Mouse (Mus musculus): ENCODE data around the gene Taar3. TPM values are rescaled to one million over a fixed set of nuclear protein-coding genes. Genes with fewer than 3 reads are reported as not detected.

Gene Taar3
- polyA plus RNA-seq, 1 experiment = not detected

DNA sequence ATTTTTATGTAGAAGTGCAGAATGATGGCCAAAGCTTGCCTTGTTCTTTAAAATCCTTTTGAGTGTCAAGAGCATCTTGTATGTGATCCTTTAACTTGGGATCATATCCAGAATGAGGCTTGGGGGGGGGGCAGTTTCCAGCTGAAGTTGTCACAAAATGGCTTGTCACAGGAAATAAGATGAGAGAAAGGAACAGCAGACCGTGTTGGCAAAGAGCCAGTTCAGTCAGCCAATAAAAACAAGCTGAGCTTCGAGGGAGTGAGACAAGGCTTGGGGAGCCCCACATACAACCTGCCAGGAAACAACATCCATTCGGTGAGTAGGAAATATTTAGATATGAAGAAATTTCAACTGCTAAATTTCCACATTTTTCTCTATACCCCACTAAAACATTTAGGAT lies 14.1 kb downstream of the Taar3 start:
- no peak overlapping the region for H3K4me3 ChIP-seq
- no peak overlapping the region for H3K4me2 ChIP-seq (ENCODE audit: low read depth)
- H3ac ChIP-seq (ENCODE audit: control insufficient read depth, insufficient read length) = no peak overlapping the region
- peaks cover 5% of the 10 kb centered on the region for H3K27me3 ChIP-seq (ENCODE audit: control insufficient read depth, insufficient read depth, insufficient read length)
- TF ChIP-seq POLR2AphosphoS2 (IDR thresholded peaks at IDR 0.05; ENCODE audit: insufficient read length, low read depth) = no peak
- TF ChIP-seq MAX (IDR thresholded peaks at IDR 0.05; ENCODE audit: low read depth) = no peak
- no peak for TF ChIP-seq REST (IDR thresholded peaks at IDR 0.05; ENCODE audit: insufficient read depth, insufficient read length)
- TF ChIP-seq MYOG (IDR thresholded peaks at IDR 0.05; ENCODE audit: control insufficient read depth in 1 of 3, insufficient read depth in 1 of 3, insufficient read length in 2 of 3, low read depth in 2 of 3) = no peak
- no peak for TF ChIP-seq POLR2A (IDR thresholded peaks at IDR 0.05; ENCODE audit: insufficient read length, low read depth)
- TF ChIP-seq TCF12 (IDR thresholded peaks at IDR 0.05; ENCODE audit: insufficient read depth, poor library complexity, severe bottlenecking) = no peak
- no peak for TF ChIP-seq USF1 (IDR thresholded peaks at IDR 0.05; ENCODE audit: low read depth)
- TF ChIP-seq MYOD1 (IDR thresholded peaks at IDR 0.05; ENCODE audit: control insufficient read depth in 1 of 3, insufficient read length in 2 of 3, low read depth in 2 of 3) = no peak
- no peak for TF ChIP-seq CEBPB (IDR thresholded peaks at IDR 0.05; ENCODE audit: insufficient read depth, poor library complexity, severe bottlenecking)
- TF ChIP-seq SRF (IDR thresholded peaks at IDR 0.05; ENCODE audit: control insufficient read depth, insufficient read length, low read depth) = no peak
- TF ChIP-seq TCF3 (IDR thresholded peaks at IDR 0.05; ENCODE audit: insufficient read length, low read depth) = no peak
- no peaks in the 10 kb centered on the region for H3K36me3 ChIP-seq (ENCODE audit: control insufficient read depth, insufficient read depth)
- no peaks in the 10 kb centered on the region for H3K79me2 ChIP-seq (ENCODE audit: control insufficient read depth, insufficient read depth)

- no peak for TF ChIP-seq TCF12 (IDR thresholded peaks at IDR 0.05; ENCODE audit: insufficient read depth, poor library complexity, severe bottlenecking)
- no peak for TF ChIP-seq MYOD1 (IDR thresholded peaks at IDR 0.05; ENCODE audit: control insufficient read depth in 1 of 3, insufficient read length in 2 of 3, low read depth in 2 of 3)
- no peak for TF ChIP-seq REST (IDR thresholded peaks at IDR 0.05; ENCODE audit: insufficient read depth, insufficient read length)
- no peak for TF ChIP-seq TCF3 (IDR thresholded peaks at IDR 0.05; ENCODE audit: insufficient read length, low read depth)
- H3K79me2 ChIP-seq (ENCODE audit: control insufficient read depth, insufficient read depth) = no peaks in the 10 kb centered on the region
- no peak overlapping the region for H3K4me3 ChIP-seq
- no peak overlapping the region for H3K4me2 ChIP-seq (ENCODE audit: low read depth)
- peaks cover 5% of the 10 kb centered on the region for H3K27me3 ChIP-seq (ENCODE audit: control insufficient read depth, insufficient read depth, insufficient read length)
- no peaks in the 10 kb centered on the region for H3K36me3 ChIP-seq (ENCODE audit: control insufficient read depth, insufficient read depth)
- no peak overlapping the region for H3ac ChIP-seq (ENCODE audit: control insufficient read depth, insufficient read length)
Observed at GRCm38 (mm10) chr10:23964921-23965610, 15.7 kb downstream of the Taar3 start.

GRCm38 (mm10) chr10:23970656-23971165 lies 21.4 kb downstream of the Taar3 start, which contains the start of gene Taar5:
Taar5 (plus strand) TSS chr10:23970706.
- no peaks in the 10 kb centered on the region for H3K36me3 ChIP-seq (ENCODE audit: control insufficient read depth, insufficient read depth)
- no peak within 1 kb of the TSS for H3K4me2 ChIP-seq (ENCODE audit: low read depth)
- H3K4me3 ChIP-seq = no peak within 1 kb of the TSS
- TF ChIP-seq USF1 (IDR thresholded peaks at IDR 0.05; ENCODE audit: low read depth) (no peak), MYOD1 (IDR thresholded peaks at IDR 0.05; ENCODE audit: control insufficient read depth in 1 of 3, insufficient read length in 2 of 3, low read depth in 2 of 3) (no peak), CEBPB (IDR thresholded peaks at IDR 0.05; ENCODE audit: insufficient read depth, poor library complexity, severe bottlenecking) (no peak), MYOG (IDR thresholded peaks at IDR 0.05; ENCODE audit: control insufficient read depth in 1 of 3, insufficient read depth in 1 of 3, insufficient read length in 2 of 3, low read depth in 2 of 3) (no peak), TCF3 (IDR thresholded peaks at IDR 0.05; ENCODE audit: insufficient read length, low read depth) (no peak), SRF (IDR thresholded peaks at IDR 0.05; ENCODE audit: control insufficient read depth, insufficient read length, low read depth) (no peak), REST (IDR thresholded peaks at IDR 0.05; ENCODE audit: insufficient read depth, insufficient read length) (no peak), E2F4 (IDR thresholded peaks at IDR 0.05; ENCODE audit: insufficient read depth) (no peak), POLR2A (IDR thresholded peaks at IDR 0.05; ENCODE audit: insufficient read length, low read depth) (no peak), POLR2AphosphoS2 (IDR thresholded peaks at IDR 0.05; ENCODE audit: insufficient read length, low read depth) (no peak), MAX (IDR thresholded peaks at IDR 0.05; ENCODE audit: low read depth) (no peak), TCF12 (IDR thresholded peaks at IDR 0.05; ENCODE audit: insufficient read depth, poor library complexity, severe bottlenecking) (no peak)
- H3K27me3 ChIP-seq (ENCODE audit: control insufficient read depth, insufficient read depth, insufficient read length) = peaks cover 9% of the 10 kb centered on the region
- H3ac ChIP-seq (ENCODE audit: control insufficient read depth, insufficient read length) = no peak within 1 kb of the TSS
- no peaks in the 10 kb centered on the region for H3K79me2 ChIP-seq (ENCODE audit: control insufficient read depth, insufficient read depth)

GRCm38 (mm10) chr10:23971256-23971655 lies 21.9 kb downstream of the Taar3 start:
- Histone ChIP-seq H3K4me2 (ENCODE audit: low read depth) (no peak overlapping the region), H3K79me2 (ENCODE audit: control insufficient read depth, insufficient read depth) (no peaks in the 10 kb centered on the region), H3K4me3 (no peak overlapping the region), H3ac (ENCODE audit: control insufficient read depth, insufficient read length) (no peak overlapping the region), H3K36me3 (ENCODE audit: control insufficient read depth, insufficient read depth) (no peaks in the 10 kb centered on the region), H3K27me3 (ENCODE audit: control insufficient read depth, insufficient read depth, insufficient read length) (peaks cover 9% of the 10 kb centered on the region)
- TF ChIP-seq E2F4 (IDR thresholded peaks at IDR 0.05; ENCODE audit: insufficient read depth) (no peak), MAX (IDR thresholded peaks at IDR 0.05; ENCODE audit: low read depth) (no peak), POLR2A (IDR thresholded peaks at IDR 0.05; ENCODE audit: insufficient read length, low read depth) (no peak), MYOD1 (IDR thresholded peaks at IDR 0.05; ENCODE audit: control insufficient read depth in 1 of 3, insufficient read length in 2 of 3, low read depth in 2 of 3) (no peak), CEBPB (IDR thresholded peaks at IDR 0.05; ENCODE audit: insufficient read depth, poor library complexity, severe bottlenecking) (no peak), POLR2AphosphoS2 (IDR thresholded peaks at IDR 0.05; ENCODE audit: insufficient read length, low read depth) (no peak), MYOG (IDR thresholded peaks at IDR 0.05; ENCODE audit: control insufficient read depth in 1 of 3, insufficient read depth in 1 of 3, insufficient read length in 2 of 3, low read depth in 2 of 3) (no peak), SRF (IDR thresholded peaks at IDR 0.05; ENCODE audit: control insufficient read depth, insufficient read length, low read depth) (no peak)

All from myocyte (in vitro differentiated cells).